Mouse (Mus musculus) right cerebral cortex, adult 2 months (tissue): ENCODE measurements around the gene Tbccd1.
"Not testable (repeated sequence)": the region's sequence is repeated elsewhere in the genome, so short reads cannot be mapped to it uniquely, and the experiment has no call there.

Experiments used
- DNase-seq, 2 experiments: peaks; one replicate each; pipeline ENCODE4 v3.0.0; 2021 to 2022; ENCODE audit warnings: low spot score in 2 of 2

The Tbccd1 gene

DNA sequence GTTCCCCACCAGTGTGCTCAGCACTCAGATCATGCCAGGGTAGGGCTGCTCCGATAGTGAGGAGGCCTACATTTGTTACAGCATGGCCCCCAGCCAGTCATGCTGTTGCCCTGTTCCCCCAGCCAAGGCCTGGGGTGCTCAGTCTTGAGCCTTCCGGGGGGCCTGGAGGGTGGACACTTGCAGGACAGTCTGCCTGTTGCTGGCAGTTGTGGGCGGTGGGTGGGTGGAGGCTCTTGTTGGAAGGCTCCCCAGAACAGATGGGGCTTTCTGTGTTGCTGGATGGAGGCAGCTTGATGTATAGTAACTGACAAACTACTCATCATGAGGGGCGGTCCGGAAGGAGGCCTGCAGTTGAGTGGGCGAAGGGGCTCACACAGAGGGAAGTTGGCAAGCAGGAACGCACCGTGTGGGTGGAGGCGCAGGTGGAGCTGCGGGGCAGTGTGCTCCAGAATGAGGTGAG lies 67.5 kb downstream of the Tbccd1 start:
- peak; percentile 87 to 88 for DNase-seq

DNA sequence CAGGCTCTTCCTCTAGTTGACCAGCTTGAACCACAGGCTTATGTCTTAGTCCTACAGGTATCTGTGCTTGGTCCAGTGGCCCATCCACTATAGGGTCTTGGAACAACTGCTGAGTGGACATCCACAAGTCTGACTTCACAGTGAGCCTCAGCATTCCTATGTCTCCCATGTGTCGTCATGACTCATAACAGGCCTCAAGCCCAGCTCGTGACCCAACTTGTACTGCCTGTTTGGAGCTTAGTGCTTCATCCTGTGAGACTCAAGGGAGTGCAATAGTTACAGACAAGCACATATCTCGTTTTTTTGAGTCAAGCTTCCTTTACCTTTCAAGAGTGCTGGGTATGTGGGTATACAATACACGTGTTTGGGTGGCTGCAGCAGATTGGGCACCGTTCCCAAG lies 74.8 kb downstream of the Tbccd1 start:
- DNase-seq: no peak

DNA sequence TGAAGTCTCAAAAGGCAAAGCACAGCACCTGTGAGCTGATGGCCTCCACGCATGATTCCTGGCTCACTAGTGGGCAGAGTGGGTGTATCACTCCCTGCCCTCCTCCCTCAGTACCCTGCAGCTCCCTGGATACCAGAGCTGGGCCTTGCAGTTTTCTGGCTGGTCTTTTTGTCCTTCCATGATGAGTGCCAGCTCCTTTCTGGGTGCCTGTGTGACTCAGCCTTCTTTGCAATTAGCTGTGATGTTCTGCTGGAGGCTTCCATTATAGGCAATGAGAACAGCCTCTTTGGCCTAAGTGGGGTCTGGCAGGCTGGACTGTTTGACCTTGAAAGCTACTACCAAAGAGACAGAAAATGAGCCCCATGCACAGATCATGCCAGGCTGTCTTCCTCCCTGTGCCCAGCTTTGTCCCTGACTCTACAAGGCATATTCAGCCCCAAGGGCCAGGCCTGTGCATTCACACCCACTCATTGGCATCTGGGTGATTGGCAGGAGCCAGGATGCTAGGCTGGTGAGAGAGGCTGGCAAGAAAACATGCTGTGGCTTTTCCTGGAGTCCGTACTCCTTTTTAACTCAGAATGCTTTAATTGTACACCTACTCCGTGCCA lies 78.1 kb downstream of the Tbccd1 start:
- DNase-seq: peak; percentile 11 to 35

GRCm38 (mm10) chr16:22778296-22778695 lies 79.2 kb downstream of the Tbccd1 start:
- not testable (repeated sequence) for DNase-seq

- no peak for DNase-seq
Observed at GRCm38 (mm10) chr16:22775471-22775985, 81.9 kb downstream of the Tbccd1 start.

GRCm38 (mm10) chr16:22768661-22769060 lies 88.8 kb downstream of the Tbccd1 start:
- peak; percentile 41 to 52 for DNase-seq

DNA sequence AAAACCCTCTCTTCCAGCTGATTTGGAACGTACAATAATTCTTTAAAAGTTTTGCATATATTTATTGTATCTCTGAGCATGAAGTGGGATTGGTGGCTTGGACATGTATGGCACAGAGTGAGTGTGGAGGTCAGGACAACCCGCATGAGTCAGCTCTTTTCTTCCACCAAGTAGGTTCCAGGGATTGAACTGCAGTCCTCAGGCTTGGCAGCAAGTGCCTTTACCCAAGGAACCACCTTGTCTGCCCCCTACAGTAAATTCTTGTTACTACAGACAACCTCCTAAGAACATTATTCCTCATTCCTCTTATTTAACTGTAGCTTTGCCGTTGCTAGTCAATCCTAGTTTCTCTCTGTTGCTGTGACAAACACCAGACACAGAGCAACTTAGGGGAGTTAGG lies 90.1 kb downstream of the Tbccd1 start:
- DNase-seq: no peak

DNA sequence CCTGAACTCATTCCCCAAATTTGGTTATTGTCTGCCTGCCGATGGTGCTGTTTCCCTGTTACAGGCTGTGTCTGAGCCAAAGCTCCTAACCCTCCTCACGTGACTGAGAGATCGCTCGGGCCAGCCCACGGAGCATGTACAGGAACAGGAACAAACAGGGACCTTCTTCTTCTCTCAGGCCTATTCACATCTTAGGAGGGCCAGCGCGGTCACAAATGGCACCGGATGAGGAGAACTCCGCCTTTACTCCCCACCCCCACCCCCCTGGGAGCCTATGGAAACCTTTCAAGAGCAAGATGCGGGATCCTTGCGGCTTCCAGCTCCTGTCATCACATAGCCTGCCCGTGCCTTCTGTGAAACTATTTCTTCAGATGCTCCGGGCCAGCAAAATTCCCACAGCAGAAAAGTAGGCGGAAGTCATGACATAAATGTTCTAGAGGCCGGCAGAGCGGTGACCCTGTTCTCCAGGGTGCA lies 90.7 kb downstream of the Tbccd1 start:
- no peak for DNase-seq

DNA sequence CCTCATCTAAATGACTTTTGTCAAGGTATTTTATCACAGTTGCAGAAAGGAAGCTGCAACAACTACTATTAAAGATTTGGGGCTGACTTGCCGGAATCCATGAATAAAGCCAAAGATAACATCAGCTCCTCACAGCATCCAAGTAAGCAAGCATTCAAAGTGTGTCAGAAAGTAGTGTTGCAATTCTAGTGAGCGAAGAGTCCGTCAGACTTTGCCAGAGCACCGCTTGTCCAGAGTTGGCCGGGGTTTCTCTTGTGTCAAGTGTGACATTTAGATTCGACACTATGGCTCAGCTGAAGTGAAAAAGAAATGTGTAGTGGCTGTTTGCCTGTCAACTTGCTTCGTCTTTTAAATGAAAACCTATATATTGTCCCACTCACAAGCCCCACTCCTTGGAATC lies 91.9 kb downstream of the Tbccd1 start:
- DNase-seq: no peak
